Mouse (Mus musculus) brain, embryonic 14.5 days (tissue): Measurements from ENCODE around the gene Cfap58. TPM values are rescaled to one million over a fixed set of nuclear protein-coding genes. Genes with fewer than 3 reads are reported as not detected.
A peak's percentile ranks its signal among the peaks of the same experiment; 100 is the strongest.

Source experiments
- DNase-seq: peaks from one replicate; pipeline ENCODE4 v3.0.0-alpha.2; 2011; ENCODE audit warnings: low read depth
- CTCF ChIP-seq: fragments of 200-500 bp; IDR thresholded peaks from 2 replicates; pipeline ENCODE4 v1.5.1; 2012; ENCODE audit warnings: inconsistent platforms, mild to moderate bottlenecking, moderate library complexity, borderline replicate concordance; ENCODE audit not compliant: insufficient read depth, insufficient read length; ENCODE audit errors: extremely low read depth
- POLR2A ChIP-seq: fragments of 200-500 bp; IDR thresholded peaks from 2 replicates; pipeline ENCODE4 v1.6.1; 2012; ENCODE audit warnings: mild to moderate bottlenecking, inconsistent platforms, borderline replicate concordance; ENCODE audit not compliant: poor library complexity, insufficient read depth, insufficient read length, severe bottlenecking; ENCODE audit errors: extremely low read depth
- polyA plus RNA-seq: library from polyadenylated mRNA; depleted of rRNA; stranded (reverse); fragments of >200 nt; gene quantifications from 2 replicates; pipeline ENCODE4 v1.2.3, GENCODE M21; 2012

The Cfap58 gene
- polyA plus RNA-seq, 1 experiment = 0.62 TPM

GRCm38 (mm10) chr19:47988880-47989574, 51.6 kb downstream of the Cfap58 start:
- TF ChIP-seq CTCF = no peak
- no peak for TF ChIP-seq POLR2A
- peak; percentile 55 for DNase-seq

GRCm38 (mm10) chr19:47989575-47989891, 52.1 kb downstream of the Cfap58 start:
- TF ChIP-seq CTCF (no peak), POLR2A (no peak)

GRCm38 (mm10) chr19:48001240-48001639, 63.8 kb downstream of the Cfap58 start:
- TF ChIP-seq CTCF = no peak
- TF ChIP-seq POLR2A = no peak
- peak; percentile 55 for DNase-seq

More at GRCm38 (mm10) chr19:47989575-47989891, 52.1 kb downstream of the Cfap58 start:
- DNase-seq = no peak

- no peak for TF ChIP-seq CTCF
- TF ChIP-seq POLR2A = no peak
- no peak for DNase-seq
Observed at GRCm38 (mm10) chr19:48001774-48002173, 64.3 kb downstream of the Cfap58 start.

- DNase-seq = no peak
- TF ChIP-seq CTCF (no peak), POLR2A (no peak)
Observed at GRCm38 (mm10) chr19:48008771-48009413, 71.4 kb downstream of the Cfap58 start.

GRCm38 (mm10) chr19:48009586-48010331, 72.3 kb downstream of the Cfap58 start:
- no peak for TF ChIP-seq CTCF
- no peak for TF ChIP-seq POLR2A
- DNase-seq = no peak

GRCm38 (mm10) chr19:48020103-48020502, 82.6 kb downstream of the Cfap58 start:
- DNase-seq = peak; percentile 28
- no peak for TF ChIP-seq POLR2A
- no peak for TF ChIP-seq CTCF

GRCm38 (mm10) chr19:48021435-48021834, 84.0 kb downstream of the Cfap58 start:
- TF ChIP-seq CTCF (no peak), POLR2A (no peak)
- peak; percentile 30 for DNase-seq

GRCm38 (mm10) chr19:48022763-48023162, 85.3 kb downstream of the Cfap58 start:
- no peak for TF ChIP-seq CTCF
- TF ChIP-seq POLR2A = no peak
- peak; percentile 20 for DNase-seq

- TF ChIP-seq POLR2A (no peak), CTCF (no peak)
Observed at GRCm38 (mm10) chr19:48023726-48024125, 86.3 kb downstream of the Cfap58 start.

GRCm38 (mm10) chr19:48025366-48025765, 87.9 kb downstream of the Cfap58 start:
- no peak for TF ChIP-seq POLR2A
- TF ChIP-seq CTCF = no peak
- DNase-seq = no peak

More at GRCm38 (mm10) chr19:48023726-48024125, 86.3 kb downstream of the Cfap58 start:
- no peak for DNase-seq
